Comparison of ENCODE assay signal across 18 mouse cellular contexts in the genomic region with DNA sequence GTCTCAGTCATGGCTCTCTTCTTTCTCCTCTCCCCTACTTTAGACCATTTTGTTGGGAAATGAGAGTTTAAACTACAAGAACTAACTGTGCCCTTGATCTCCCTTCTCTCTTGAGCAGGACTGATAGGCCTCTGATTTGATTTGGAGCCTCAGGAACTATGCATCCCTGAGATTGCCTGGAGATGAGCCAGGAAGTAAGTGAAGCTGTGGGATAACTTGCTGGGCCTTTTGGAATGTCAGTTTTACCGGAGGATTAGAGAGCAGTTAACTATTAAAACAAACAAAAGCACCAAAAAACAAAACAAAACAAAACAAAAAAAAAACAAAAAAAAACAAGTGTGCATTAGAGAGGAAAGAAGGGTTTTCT. TPM values are rescaled to one million over a fixed set of nuclear protein-coding genes. Genes with fewer than 3 reads are reported as not detected.
DNase-seq lines count a peak whose midpoint lies in the region; ATAC-seq and TF ChIP-seq lines count a peak whose summit lies in the region.
"Had no signal": no experiment of that assay in that cellular context is flagged by ENCODE, and none has a peak within 500 bp of the region (broad histone marks: within the 10 kb centered on the region; RNA-seq: fewer than 3 reads in every experiment).

No protein-coding gene starts in this region.

- ATAC-seq in intestine, embryonic 15.5 days, result no peak
- no peak for ATAC-seq in intestine, postnatal 0 days
- no peak for ATAC-seq in lung, embryonic 14.5 days (ENCODE audit: insufficient read depth)
- ATAC-seq in stomach, postnatal 0 days (ENCODE audit: low FRiP score, low TSS enrichment), result no peak
- ATAC-seq: forebrain, embryonic 16.5 days; midbrain, embryonic 16.5 days had no signal

- H3K4me1 ChIP-seq in heart, embryonic 10.5 days, result peaks cover 38% of the 10 kb centered on the region
- peaks cover 35% of the 10 kb centered on the region for H3K4me1 ChIP-seq in intestine, embryonic 15.5 days (replicated peaks)
- peaks cover 11% of the 10 kb centered on the region; the same call in 1 of the 2 replicates for H3K4me1 ChIP-seq in intestine, postnatal 0 days (replicated peaks; ENCODE audit: control insufficient read depth, insufficient read depth, low read length)
- peaks cover 21% of the 10 kb centered on the region for H3K4me1 ChIP-seq in lung, embryonic 14.5 days (ENCODE audit: insufficient read depth)
- peaks cover 2% of the 10 kb centered on the region for H3K4me1 ChIP-seq in lung, adult 2 months (ENCODE audit: control insufficient read depth, insufficient read depth, low read length)
- peaks cover 3% of the 10 kb centered on the region; the same call in 1 of the 2 replicates for H3K4me1 ChIP-seq in stomach, postnatal 0 days (replicated peaks; ENCODE audit: control insufficient read depth, insufficient read depth)
- H3K4me1 ChIP-seq: hindbrain, embryonic 15.5 days had no signal

- no peak for DNase-seq in heart, embryonic 10.5 days (ENCODE audit: low spot score)
- no peak for DNase-seq in heart, postnatal 14 days
- no peak for DNase-seq in lung, embryonic 14.5 days
- no peak for DNase-seq in lung, adult 2 months
- DNase-seq in stomach, postnatal 0 days (ENCODE audit: low spot score), result no peak
- no peak for DNase-seq in gastrocnemius, adult 18-20 months (ENCODE audit: low spot score)
- DNase-seq: cerebellum, adult 11-12 months; layer of hippocampus, adult 9-11 months; thymus, postnatal 36 days had no signal

- intact Hi-C loops in heart, postnatal 14 days (cut with DNase I), result no loop called here

- TF ChIP-seq EP300 in stomach, postnatal 0 days (optimal IDR thresholded peaks at IDR 0.05), result no peak

- no peaks in the 10 kb centered on the region for H3K9me3 ChIP-seq in heart, embryonic 10.5 days
- no peaks in the 10 kb centered on the region for H3K9me3 ChIP-seq in intestine, embryonic 15.5 days
- H3K9me3 ChIP-seq in intestine, postnatal 0 days (ENCODE audit: control insufficient read depth), result no peaks in the 10 kb centered on the region
- no peaks in the 10 kb centered on the region for H3K9me3 ChIP-seq in lung, embryonic 14.5 days (ENCODE audit: low read depth, low read length)
- H3K9me3 ChIP-seq in stomach, postnatal 0 days (ENCODE audit: control insufficient read depth, low read length), result no peaks in the 10 kb centered on the region
- H3K9me3 ChIP-seq: hindbrain, embryonic 15.5 days; limb, embryonic 12.5 days had no signal

- no peak for TF ChIP-seq CTCF in intestine, postnatal 0 days (IDR thresholded peaks at IDR 0.05; ENCODE audit: low read depth)
- no peak for TF ChIP-seq CTCF in lung, embryonic 14.5 days (IDR thresholded peaks at IDR 0.05; ENCODE audit: low read depth)
- TF ChIP-seq CTCF in lung, adult 2 months (IDR thresholded peaks at IDR 0.05; ENCODE audit: insufficient read depth, low read length), result no peak
- TF ChIP-seq CTCF in stomach, postnatal 0 days (IDR thresholded peaks at IDR 0.05; ENCODE audit: low read depth), result no peak

- peak overlapping the region; percentile 73 for H3K27ac ChIP-seq in heart, embryonic 10.5 days
- H3K27ac ChIP-seq in intestine, embryonic 15.5 days, result 0 out of 2 replicates have a peak overlapping the region, but pooled peaks have one; percentile 27
- H3K27ac ChIP-seq in intestine, postnatal 0 days (ENCODE audit: low read depth, low read length), result no peak overlapping the region
- H3K27ac ChIP-seq in lung, embryonic 14.5 days (ENCODE audit: low read depth), result peak overlapping the region; percentile 42; the same call in 1 of the 2 replicates
- H3K27ac ChIP-seq in stomach, postnatal 0 days (replicated peaks), result peak overlapping the region; percentile 61
- H3K27ac ChIP-seq: gastrocnemius, adult 2 months; hindbrain, embryonic 15.5 days; kidney, postnatal 0 days; limb, embryonic 12.5 days had no signal

- TF ChIP-seq POLR2A in lung, adult 2 months (IDR thresholded peaks at IDR 0.05; ENCODE audit: borderline replicate concordance, extremely low read depth, low read depth, low read length), result no peak

- H3K36me3 ChIP-seq in heart, embryonic 10.5 days, result no peaks in the 10 kb centered on the region
- H3K36me3 ChIP-seq in intestine, embryonic 15.5 days, result no peaks in the 10 kb centered on the region
- H3K36me3 ChIP-seq in intestine, postnatal 0 days (ENCODE audit: control insufficient read depth, insufficient read depth), result no peaks in the 10 kb centered on the region
- H3K36me3 ChIP-seq in lung, embryonic 14.5 days (ENCODE audit: insufficient read depth), result no peaks in the 10 kb centered on the region
- no peaks in the 10 kb centered on the region for H3K36me3 ChIP-seq in stomach, postnatal 0 days (ENCODE audit: control insufficient read depth, insufficient read depth, low read length)
- H3K36me3 ChIP-seq: hindbrain, embryonic 15.5 days; limb, embryonic 12.5 days had no signal

- no peak overlapping the region for H3K9ac ChIP-seq in intestine, embryonic 15.5 days
- no peak overlapping the region for H3K9ac ChIP-seq in intestine, postnatal 0 days (ENCODE audit: low read depth, low read length)
- no peak overlapping the region for H3K9ac ChIP-seq in lung, embryonic 14.5 days
- H3K9ac ChIP-seq in stomach, postnatal 0 days (ENCODE audit: low read length), result no peak overlapping the region
- H3K9ac ChIP-seq: hindbrain, embryonic 15.5 days; limb, embryonic 12.5 days had no signal

- no peak overlapping the region for H3K4me2 ChIP-seq in intestine, embryonic 15.5 days (replicated peaks)
- no peak overlapping the region for H3K4me2 ChIP-seq in intestine, postnatal 0 days (replicated peaks; ENCODE audit: low read depth)
- H3K4me2 ChIP-seq in lung, embryonic 14.5 days, result no peak overlapping the region
- no peak overlapping the region for H3K4me2 ChIP-seq in stomach, postnatal 0 days (replicated peaks; ENCODE audit: low read depth)
- H3K4me2 ChIP-seq: hindbrain, embryonic 15.5 days; limb, embryonic 12.5 days had no signal

- WGBS in heart, embryonic 10.5 days, result 58% methylated on average over 1 of the region's 1 CpGs
- WGBS in intestine, embryonic 15.5 days, result 29% methylated on average over 1 of the region's 1 CpGs
- 44% methylated on average over 1 of the region's 1 CpGs for WGBS in intestine, postnatal 0 days
- whole genome bisulfite sequencing in lung, embryonic 14.5 days, result 11% methylated on average over 1 of the region's 1 CpGs
- 38% methylated on average over 1 of the region's 1 CpGs for WGBS in lung, adult 2 months
- WGBS in stomach, postnatal 0 days, result 19% methylated on average over 1 of the region's 1 CpGs

- H3K4me3 ChIP-seq in heart, embryonic 10.5 days, result no peak overlapping the region
- no peak overlapping the region for H3K4me3 ChIP-seq in intestine, embryonic 15.5 days (replicated peaks)
- H3K4me3 ChIP-seq in intestine, postnatal 0 days (ENCODE audit: low read depth, low read length), result no peak overlapping the region
- H3K4me3 ChIP-seq in lung, embryonic 14.5 days (ENCODE audit: low read depth, low read length), result no peak overlapping the region
- H3K4me3 ChIP-seq in lung, adult 2 months (replicated peaks; ENCODE audit: extremely low read depth, low read depth, low read length), result no peak overlapping the region
- H3K4me3 ChIP-seq in stomach, postnatal 0 days (ENCODE audit: low read depth, low read length), result no peak overlapping the region
- H3K4me3 ChIP-seq: gastrocnemius, adult 2 months; hindbrain, embryonic 15.5 days; limb, embryonic 12.5 days; megakaryocyte, embryonic 14.5 days had no signal

- H3K27me3 ChIP-seq in heart, embryonic 10.5 days (ENCODE audit: insufficient read depth, poor library complexity, severe bottlenecking), result peaks cover 14% of the 10 kb centered on the region
- no peaks in the 10 kb centered on the region for H3K27me3 ChIP-seq in intestine, embryonic 15.5 days (replicated peaks)
- H3K27me3 ChIP-seq in intestine, postnatal 0 days (replicated peaks; ENCODE audit: control insufficient read depth, insufficient read depth, low read length), result no peaks in the 10 kb centered on the region
- no peaks in the 10 kb centered on the region for H3K27me3 ChIP-seq in lung, embryonic 14.5 days (ENCODE audit: insufficient read depth, low read length)
- no peaks in the 10 kb centered on the region for H3K27me3 ChIP-seq in stomach, postnatal 0 days (ENCODE audit: control insufficient read depth, insufficient read depth, low read length)
- H3K27me3 ChIP-seq: hindbrain, embryonic 15.5 days had no signal

RNA-seq across cellular contexts. Expression of gene Proser2, which starts 54.5 kb away (rescaled TPM):
- 11.0 and 12.6 TPM in 2 replicates for polyA plus RNA-seq in heart, embryonic 10.5 days (2016; fragmentation: Nextera tagmentation; extraction: Ambion mirVana)
- total RNA-seq in heart, postnatal 14 days (2021), result 10 to 100 TPM; 19.6 to 28.0 TPM
- 27.3 and 27.7 TPM in 2 replicates for polyA plus RNA-seq in intestine, embryonic 15.5 days (2015; fragmentation: Nextera tagmentation; extraction: Ambion mirVana)
- polyA plus RNA-seq in intestine, postnatal 0 days (2015; fragmentation: Nextera tagmentation; extraction: Ambion mirVana), result 9.0 and 10.4 TPM in 2 replicates
- 4.9 and 5.9 TPM in 2 replicates for polyA plus RNA-seq in lung, embryonic 14.5 days (2014; fragmentation: Nextera tagmentation; extraction: Ambion mirVana)
- polyA plus RNA-seq in lung, adult 2 months (2012; rRNA removed), result 7.2 and 10.2 TPM in 2 replicates
- 49.0 and 55.2 TPM in 2 replicates for polyA plus RNA-seq in stomach, postnatal 0 days (2015; fragmentation: Nextera tagmentation; extraction: Ambion mirVana)
- total RNA-seq in gastrocnemius, adult 18-20 months (2021), result 1 to 10 TPM in 1 of 2 experiments, under 1 TPM in 1; 0.93 to 1.7 TPM
